Mouse (Mus musculus): ENCODE data around the gene Vcpkmt.
"Not testable (repeated sequence)": the region's sequence is repeated elsewhere in the genome, so short reads cannot be mapped to it uniquely, and the experiment has no call there.

The Vcpkmt gene

DNA sequence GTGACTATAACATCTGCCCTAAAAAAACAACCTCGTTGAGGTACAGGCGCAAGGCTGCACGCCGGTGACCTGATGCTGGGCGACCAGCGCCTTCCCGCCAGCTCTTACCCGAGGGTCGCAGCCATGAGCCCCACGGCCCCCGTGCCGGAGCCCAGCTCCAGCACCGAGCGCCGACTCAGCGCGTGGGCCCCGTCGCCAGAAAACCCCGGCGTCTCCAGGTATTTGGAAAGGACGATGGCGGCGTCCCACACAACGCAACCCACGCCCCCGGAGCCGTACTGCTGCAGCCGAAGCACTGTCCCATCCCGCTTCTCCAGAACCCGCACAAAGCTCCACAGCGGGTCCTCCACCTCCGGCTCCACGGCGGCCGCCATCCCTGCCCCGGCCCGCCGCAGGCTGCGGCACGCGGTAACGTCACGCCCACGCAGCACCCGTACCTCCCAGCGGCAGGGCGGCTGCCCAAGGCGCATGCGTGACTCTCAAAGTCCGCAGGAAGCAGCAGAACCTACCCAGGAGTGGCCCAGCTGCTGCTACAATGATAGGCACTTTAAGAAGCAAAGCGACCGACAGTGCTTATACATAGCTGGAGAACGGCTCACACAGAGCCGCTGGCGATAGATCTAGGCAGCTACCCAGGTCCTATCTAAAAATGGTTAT is at the start of gene Vcpkmt:
TSS of gene Vcpkmt (minus strand) at position 416 of the 657 bp plus-strand sequence.
- peak; percentile 89 to 90 for DNase-seq

DNA sequence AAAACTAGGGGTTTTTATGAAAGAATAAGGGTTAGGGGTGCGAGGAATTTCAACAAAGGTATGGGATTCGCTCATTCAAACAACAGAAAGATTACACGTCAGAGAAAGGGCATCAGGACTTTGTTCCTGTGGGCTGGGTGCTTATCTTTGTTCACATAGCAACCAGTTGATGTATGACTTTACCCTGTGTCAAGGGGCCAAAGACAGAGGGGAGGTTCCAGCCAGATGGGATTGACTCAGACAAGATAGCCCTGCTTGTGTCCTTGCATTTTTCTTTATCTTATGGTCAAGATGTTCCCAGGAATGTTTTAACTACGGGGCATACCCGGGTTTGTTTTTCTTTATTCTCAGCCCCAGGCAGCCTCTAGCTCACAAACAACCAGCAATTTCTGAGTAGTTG is 35.8 kb upstream of the Vcpkmt start:
- DNase-seq = not testable (repeated sequence)

DNA sequence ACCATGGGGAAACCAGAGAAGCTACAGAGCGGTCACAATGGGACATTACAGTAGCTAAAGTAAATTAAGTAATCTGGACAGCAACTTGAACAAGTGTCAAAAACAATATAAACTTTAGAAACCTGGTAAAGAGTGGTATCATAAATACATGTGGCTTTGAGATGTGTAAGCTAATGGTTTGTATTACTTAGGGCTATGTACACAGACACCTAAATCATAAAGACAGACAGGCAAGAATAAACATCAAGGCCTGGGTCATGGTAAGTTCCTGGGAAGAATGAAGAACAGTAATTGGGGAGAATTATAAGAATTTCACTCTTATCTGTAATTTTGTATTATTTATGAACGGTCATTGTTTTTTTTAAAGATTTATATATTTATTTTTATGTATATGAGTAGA is 21.5 kb upstream of the Vcpkmt start:
- DNase-seq = no peak

DNA sequence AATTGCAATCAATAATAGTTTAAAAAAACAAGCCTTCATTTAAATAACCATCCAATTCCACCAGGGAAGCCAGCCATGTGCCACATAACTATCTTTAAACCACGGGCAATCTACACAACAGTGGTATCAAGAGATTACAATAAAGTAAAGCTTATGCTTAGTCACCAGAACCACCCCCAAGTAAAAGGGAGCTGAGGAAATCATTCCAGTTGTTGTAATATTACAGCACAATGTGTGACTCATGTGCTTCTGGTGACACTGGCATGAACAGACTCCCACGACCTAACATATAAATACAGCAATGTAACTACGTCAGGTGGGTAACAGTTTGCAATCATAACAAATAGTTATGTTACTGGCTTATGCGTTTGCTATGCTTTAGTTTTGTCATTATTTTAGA is 14.6 kb upstream of the Vcpkmt start:
- no peak for DNase-seq

DNA sequence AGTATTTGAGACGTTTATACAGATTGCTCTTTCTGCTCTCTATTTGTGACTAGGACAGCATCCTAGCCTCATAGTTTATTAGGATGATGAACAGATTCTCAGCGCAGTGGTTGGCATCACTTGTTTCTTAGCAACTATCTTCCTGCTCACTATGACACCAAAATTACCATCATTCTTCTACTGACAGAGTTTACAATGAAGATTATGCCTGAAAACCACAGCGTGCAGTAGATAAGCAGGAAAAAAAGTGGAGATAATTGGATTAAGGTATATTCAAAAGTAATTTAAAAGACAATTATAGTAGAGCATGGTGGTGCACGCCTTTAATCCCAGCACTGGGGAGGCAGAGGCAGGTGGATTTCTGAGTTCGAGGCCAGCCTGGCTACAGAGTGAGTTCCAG is 10.3 kb upstream of the Vcpkmt start:
- DNase-seq = no peak

DNA sequence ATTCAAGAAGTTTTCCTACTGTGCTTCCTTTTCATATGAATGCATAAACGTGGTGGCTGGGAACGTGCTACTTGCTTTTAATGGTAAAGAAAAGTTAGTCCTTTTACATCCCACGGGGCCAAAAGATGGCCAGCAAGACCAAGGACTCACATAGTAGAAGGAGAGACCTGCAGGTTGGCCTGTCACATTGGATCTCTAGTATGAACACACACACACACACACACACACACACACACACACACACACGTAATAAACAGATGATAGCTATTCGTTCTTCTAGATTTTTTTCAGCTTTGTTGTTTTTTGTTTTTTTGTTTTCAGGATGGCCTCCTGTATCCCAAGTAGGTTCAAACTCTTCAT is 422 bp upstream of the Vcpkmt start:
- DNase-seq = no peak

DNA sequence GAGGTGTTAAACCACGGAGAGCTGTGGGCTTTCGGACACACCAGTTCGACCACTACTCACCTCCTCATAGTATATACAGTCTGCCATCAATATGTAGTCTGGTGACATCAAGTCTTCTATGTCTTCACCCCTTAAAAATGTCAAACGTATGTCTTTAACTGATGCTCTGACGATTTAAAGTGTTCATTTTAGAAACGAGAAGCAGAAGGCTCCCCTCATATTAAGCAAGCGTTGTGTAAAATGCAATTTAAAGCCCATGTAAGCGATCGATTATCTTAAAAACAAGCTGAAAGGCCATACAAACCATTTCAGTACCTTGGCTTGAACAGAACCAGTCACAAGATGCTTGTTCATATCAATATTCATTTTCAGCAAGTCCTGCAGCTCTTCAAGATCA is 614 bp downstream of the Vcpkmt start:
- DNase-seq = no peak

DNA sequence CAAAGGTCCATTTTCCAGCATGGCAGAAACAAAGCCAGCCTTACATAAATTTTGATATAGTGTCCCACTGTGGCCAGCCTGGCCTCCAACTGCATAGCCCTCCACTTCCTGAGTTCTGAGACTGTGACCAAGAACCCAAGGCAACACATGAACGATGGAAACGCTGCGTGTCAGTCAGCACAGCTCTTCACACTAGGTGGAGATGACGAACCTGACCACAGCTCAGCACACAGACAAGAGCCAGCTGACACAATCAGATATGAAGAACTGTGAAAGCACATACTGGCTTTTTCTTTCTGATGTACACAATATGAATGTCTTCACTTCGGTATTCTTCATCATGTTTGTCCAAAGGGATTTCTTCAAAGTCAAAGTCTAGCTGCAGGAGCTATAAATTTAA is 3.2 kb downstream of the Vcpkmt start:
- no peak for DNase-seq

DNA sequence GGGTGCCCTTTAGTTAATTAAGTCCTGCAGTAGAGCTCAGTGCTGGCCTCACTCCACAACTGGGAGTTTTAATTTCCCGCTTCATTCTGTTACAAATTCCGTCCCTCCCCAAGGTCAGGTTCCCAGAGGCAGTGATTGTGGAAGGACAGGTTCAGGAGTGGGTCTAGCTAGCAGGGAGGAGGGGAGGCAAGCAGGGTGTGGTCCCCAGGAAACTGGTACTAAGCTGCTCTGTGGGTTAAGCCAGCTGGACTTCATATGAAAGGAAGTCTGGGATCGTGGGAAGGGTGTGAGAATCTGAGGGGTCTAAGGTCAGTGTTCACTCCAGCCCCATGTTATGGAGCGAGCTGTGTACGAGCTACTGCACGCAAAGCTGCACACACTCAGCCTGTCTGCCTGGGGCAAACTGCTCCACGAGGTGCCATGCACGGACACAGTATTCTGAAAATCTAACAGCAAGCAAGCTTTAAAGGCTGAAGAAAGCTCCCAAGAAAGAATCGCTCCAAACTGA is 6.7 kb downstream of the Vcpkmt start:
- DNase-seq = no peak

DNA sequence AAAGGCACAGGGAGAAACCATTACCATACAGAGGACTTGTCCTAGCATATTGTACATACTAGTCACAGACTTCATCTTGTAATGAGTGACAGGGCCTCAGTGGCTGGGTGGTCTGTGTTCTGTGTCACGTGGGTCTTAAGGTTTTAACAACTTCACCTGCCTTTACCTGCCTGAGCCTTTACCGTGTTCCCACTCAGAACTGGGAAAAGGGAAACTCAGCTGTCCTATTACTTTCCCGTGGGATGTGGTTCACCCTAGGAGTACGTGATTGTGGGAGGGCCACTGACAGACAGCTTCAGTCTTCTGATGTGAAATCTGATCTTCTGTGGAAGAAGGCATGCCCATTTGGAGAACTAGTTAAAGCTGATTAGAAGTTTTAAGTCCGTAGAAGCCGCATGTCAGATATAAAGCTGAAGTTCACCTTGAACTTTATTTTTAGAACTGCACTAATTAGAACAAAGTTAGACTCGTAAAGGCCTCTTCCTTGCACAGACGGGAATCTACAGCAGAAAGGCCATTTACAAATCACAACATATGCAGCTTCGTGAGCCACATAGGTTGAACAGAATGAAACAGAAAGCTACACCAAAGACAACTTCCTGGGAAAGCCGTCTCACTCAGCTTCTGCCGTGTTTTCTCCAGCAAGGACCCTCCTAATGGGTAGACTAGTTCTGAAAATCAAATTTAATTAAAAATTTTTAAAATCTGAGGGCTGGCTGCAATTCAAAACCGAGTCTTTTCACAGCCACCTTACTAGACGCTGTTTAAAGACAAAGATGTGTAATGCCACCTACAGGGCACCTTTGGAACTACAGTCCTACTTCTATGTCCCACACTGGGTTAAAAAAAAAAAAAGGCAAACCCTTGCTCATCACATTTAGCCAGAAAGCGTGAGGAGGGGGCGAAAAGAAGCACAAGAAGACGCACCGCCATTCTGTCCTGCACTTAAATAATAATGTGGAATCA is 8.6 kb downstream of the Vcpkmt start:
- peak; percentile 93 to 94 for DNase-seq

DNA sequence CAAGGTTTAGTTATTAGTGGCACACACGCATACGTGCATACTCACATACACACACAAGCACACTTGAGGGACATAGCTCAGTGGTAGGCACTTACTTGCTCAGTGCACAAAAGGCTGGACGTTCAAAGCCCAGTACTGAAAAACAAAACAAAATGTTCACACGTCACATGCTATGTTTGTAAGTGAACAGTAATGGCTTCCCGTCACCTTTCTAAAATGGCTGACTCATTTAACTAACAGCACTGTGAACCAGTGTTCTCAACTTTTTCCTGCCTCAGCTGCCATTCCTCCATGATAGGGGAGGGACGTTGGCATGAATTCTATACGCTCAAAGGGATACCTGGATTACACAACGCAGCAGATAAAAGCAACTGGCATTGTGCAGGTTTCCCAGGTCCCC is 9.6 kb downstream of the Vcpkmt start:
- no peak for DNase-seq

DNA sequence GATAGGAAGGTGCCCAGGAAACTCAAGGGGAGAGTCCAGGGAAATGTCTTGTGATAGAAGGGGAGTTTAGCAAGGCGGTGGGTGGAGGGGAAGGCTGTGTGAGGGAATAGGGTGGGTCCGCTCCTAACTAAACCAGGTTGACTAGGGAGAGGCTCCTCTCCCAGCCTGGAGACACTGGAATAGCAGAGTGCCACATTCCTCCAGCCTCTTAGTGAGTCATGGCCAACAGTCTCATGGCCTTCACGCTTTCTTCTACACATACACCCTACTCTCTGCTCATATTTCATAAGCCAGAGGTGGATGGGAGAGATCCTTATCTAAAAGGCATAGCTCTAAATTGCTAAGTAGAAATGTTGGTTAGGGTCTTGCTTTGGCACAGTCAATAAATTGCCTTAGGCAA is 12.9 kb downstream of the Vcpkmt start:
- DNase-seq = no peak

DNA sequence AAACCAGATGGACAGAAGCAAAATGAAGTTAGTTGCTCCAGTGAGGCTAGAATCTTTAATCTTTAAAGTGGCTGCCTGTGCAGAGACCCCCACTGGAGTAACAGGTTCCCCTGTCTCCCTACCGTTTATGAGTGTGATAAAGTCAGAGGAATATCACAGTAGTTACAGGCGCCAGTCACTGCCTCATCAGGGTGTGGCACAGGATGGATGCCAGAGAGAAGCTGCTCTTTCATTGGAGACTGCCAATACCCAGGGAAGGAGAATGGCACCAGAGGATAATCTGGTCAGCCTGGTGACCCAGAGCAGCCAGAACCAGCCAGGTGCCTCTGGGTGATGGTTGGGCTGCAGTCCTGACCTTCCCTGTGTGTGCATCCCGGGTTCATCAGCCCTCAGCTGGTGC is 14.6 kb downstream of the Vcpkmt start:
- DNase-seq = no peak

DNA sequence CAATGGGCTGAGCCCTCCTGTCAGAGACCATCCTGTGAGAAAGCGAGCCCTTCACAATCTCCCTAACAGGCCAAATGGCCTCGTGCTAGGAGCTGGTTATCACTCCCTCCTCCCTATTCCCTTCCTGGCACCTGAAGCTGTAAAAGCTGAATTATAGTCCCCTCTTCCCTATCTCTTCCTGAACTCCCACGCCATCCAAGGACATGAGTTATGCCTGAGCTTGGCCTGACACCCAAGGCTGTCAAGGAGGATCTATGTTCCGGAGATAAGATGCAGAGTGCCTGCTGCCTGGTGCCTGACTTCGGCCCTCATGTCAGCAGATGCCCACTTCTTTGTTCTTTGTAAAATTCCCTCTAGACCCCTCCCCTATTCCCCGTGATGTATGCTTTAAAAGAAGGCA is 21.8 kb downstream of the Vcpkmt start:
- not testable (repeated sequence) for DNase-seq

DNA sequence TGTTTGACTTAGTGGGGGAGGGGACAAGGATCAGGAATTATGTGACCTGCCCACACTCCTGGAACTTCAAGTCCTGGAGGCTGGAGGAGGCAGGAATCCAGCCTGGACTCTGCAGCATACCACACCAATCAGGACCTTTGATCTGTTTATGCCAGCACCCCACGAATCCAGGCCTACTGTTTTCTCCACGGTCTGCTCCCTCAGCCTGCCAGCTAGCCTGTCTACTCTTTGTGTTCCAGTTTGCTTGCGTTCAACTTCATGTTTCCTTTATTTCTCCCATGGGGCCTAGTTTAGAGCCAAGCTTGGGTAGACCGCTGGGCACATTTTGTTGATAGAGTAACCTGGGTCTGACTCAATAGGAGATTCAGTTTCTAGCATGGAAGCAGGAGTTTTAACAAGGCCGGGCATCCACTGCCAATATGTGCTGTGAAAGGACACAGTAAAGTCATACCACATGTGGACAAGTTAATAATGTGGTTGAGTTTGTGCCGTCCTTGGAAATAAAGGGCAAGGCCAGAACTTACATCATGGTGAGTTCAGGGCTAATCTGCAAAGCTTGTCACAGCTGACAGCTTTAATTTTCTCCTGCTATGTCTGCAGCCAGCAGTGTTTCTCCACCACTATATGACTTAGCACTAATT is 26.5 kb downstream of the Vcpkmt start:
- no peak for DNase-seq

DNA sequence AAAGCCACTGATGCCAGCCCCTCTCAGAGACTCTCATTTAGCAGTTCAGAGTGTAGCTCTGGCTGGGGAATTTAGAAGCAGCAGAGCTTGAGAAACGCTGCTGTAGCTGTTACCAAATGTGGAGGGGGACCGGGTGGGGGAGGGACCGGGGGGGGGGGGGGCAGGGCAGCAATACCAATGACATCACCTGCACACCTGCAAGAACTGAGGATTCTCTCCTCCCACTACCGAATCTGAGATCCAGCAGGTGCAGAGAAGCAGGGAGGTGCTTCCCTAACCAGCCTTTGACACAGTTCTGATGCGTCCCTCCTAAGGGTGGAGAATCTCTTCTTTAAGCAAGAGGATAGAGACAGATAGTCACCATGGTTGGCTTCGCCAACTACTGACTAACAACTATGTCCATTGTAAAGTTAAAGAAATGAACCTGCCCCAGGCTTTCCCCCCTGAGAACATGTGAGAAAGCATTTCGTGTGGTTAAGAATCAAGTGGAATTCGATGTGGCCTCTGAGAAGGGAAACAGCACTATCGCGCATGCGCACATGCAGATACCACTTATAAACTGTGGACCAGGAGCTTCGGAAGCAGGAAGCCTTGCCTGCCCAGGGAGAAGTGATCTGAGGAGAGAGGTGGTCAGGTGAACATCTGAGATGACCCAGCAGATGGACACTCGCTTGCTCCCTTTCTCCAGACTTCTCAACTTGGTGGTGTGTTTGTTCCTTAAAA is 37.2 kb downstream of the Vcpkmt start:
- DNase-seq = no peak

DNA sequence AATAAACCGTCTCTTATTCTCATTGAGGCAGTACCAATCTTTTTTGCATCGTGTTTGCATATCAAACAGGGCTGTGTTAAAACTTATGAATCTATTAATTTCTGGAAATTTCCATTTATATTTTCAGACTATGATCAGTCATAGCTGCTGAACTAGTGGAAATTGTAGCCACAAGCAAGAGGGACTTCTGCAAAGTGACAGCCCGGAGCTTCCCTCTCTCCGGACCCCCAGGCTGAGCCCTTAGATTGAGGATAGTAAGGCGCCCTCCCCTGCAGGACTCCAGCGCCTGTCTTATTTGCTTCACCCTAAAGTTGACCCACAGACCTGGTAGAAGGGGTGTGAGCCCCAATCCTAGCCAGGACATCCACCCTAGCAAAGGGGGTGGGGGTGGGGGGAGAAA is 37.8 kb downstream of the Vcpkmt start:
- DNase-seq = no peak

DNA sequence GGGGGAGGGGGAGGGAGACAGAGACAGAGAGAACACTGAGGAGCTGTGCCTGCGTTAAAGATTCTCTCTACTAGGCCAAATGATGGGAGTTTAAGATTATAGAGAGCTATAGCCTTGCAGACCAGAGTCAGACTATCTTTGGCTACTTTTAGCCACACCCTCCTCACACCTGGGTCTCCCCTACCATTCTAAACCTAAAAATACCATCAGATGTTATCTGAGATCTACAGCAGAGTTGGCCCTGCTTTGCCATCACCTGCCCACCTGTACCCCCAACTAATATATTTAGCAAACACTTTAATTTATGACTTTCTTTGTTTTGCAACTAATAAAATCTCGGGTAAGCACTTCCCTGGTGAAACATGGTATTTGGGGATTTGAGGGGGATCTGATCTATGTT is 38.3 kb downstream of the Vcpkmt start:
- DNase-seq = no peak

DNA sequence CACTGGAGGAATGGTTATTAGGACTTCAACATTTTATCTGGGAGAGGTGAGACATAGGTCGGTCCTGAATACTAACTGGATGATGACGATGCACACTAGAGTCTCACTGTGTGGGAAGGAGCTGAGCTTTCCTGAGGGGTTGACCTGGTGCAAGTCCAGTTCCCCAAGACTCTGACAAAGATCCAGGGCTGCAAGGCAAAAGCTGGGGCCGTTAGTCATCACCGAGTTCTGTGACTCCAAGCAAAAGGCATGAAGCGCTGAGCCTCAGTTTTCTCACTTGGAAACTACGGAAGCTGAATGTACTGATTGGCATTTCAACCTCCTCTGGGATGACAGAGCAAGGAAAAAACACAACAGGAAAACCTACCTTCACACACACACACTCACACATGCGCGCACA is 40.5 kb downstream of the Vcpkmt start:
- no peak for DNase-seq

DNA sequence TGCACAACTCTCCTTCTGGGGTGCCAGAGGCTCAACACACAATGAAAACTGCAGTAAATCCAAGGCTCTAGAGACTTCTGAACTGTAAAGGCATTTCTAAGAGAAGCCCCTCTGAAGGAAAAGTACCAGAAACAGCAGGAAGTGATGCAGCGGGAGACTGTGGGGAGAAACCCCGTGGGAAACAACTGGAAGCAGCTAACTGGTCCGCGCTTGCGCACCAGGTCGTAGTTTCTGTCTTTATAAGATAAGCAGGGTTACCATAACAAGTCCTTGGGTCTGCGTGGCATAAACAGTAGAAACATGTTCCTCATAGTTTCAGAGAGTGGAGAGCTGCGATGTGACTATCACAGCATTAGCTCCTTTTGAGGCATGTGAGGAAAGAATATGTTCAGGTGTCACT is 41.2 kb downstream of the Vcpkmt start:
- no peak for DNase-seq

DNA sequence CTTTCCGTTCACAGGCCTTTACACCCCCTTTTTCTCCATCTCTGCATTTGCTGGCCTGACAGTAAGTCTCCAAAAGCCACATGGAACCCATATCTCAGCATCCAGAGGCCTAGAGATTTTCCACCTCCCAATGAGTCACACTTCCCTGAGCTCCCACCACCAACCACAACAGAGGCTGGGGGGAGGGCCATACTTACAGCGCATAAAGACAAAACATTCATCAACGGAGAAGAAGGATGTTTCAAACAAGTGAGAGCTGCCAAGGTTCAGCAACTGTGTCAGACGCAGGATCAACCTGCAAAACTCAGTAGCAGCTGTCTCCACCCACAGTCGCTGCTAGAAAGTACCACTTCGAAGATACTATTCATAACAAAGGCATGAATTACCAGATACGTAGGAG is 43.5 kb downstream of the Vcpkmt start:
- DNase-seq = no peak

DNA sequence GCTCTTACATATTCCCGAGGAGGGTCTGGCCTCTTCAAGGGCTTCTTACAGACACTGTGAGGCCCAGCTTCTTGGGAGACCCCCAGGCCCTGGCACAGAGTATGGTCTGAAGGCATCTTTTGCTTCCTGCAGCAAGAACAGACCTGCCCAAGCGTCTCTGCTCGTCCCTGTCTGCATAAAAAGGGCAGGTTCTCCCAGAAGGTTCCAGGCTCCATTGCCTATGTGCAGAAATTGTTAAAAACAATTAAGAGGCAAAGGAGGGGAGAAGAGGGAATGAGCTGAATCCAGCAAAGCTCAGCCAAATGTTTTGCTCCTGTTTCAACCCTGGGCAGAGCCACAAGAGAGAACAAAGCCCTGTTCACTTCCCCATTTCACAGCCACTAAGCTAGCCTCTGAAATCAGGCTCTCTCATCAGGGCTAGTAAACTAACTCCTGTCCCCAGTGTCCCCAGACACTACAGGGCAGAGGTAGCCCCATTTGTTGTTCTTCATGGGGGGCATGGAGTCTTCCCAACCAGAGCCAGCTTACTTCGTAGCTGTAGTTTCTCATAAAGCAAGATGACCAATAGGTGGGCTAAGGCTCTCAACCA is 44.4 kb downstream of the Vcpkmt start:
- DNase-seq = no peak
